Mouse (Mus musculus): ENCODE data around the gene Cacna1c.

DNA sequence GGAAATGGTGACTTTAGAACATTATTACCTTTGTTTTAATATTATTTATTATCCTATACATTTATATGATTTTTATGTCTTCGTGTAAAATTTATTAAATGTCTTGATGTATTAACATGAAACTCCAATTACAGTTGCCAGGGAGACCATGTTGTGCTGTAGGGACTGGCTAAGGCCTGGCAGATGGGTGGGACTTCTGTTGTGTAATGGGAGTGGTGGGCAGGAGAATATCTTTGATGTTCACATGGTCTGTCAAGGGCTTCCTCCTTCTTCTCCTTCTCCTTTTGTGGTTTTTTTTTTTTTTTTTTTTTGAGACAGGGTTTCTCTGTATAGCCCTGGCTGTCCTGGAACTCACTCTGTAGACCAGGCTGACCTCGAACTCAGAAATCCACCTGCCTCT, 363.6 kb downstream of the Cacna1c start:
- TF ChIP-seq CTCF (IDR thresholded peaks at IDR 0.05; ENCODE audit: borderline replicate concordance, insufficient read depth, low read depth, low read length): no peak
- no peak for TF ChIP-seq POLR2A (IDR thresholded peaks at IDR 0.05; ENCODE audit: borderline replicate concordance, insufficient read depth, low read length)
